Mouse (Mus musculus) thymus, postnatal 0 days (tissue): ENCODE measurements around the gene Pzp. TPM values are rescaled to one million over a fixed set of nuclear protein-coding genes. Genes with fewer than 3 reads are reported as not detected.

Experiments
- DNase-seq: peaks from one replicate; pipeline ENCODE4 v3.0.0-alpha.2; 2015; ENCODE audit warnings: low spot score
- polyA plus RNA-seq: library from polyadenylated mRNA; unstranded; fragments of >200 nt; fragmentation: Nextera tagmentation; extraction: Ambion mirVana; gene quantifications from 2 replicates; pipeline ENCODE4 v1.2.1, GENCODE M21; 2015

Gene Pzp
- not detected in 2 replicates for polyA plus RNA-seq

DNA sequence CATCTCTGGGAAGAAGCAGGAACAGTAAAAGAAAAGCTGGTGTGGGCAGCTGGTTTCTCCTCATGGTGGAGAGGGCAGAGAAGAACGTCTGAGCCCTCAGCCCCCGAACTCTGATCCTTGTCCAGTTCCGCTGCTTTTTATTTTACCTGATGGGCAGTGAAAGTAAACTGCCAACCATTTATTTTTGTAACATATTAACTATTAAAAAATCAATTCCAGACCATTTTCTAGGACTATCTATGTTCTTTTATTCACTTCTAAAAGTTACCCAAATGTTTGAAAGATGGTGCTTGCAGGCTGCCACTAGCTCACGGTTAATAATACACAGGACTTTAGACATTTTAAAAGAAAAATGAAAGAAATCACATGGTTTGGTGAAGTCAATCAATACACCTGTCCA lies at the start of gene Pzp:
TSS of gene Pzp (minus strand) at position 120 of the 400 bp plus-strand sequence.
- no peak for DNase-seq

DNA sequence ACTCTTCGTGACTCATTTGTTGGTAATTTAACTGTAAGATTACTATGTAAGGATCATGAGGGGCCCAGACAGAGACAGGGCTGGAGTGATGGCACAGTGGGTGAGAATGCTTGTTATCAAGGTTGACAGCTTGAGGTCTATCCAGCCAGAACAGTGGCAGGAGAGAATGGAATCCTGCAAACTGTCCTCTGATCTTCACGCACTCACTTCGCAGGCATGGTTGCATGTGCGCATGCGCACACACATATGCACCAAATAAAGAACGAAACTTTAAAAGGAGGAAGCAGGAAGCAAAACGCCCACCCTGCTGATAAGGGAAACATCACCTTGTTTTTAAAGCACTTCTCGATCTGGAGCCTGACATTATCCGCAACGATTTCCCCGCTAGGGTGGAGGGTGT lies 40.1 kb upstream of the Pzp start:
- no peak for DNase-seq

DNA sequence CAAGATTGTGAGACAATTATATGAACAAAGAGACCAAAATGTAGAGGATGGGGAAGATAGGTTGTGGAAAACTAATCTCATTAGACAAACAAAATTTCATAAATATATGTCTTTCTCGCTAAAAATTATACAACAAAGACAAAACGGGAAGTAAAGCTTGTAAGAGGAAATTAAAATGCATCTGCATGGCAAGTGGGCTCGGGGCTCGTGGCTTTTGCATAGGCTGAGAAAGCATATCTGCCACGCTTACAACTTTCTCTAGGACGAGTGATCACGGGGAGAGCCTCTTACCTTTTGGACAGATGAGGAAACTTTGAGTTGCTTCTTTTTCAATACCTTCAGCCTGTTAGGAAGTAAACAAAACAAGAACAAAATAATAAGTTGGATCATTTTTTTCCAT lies 27.5 kb upstream of the Pzp start:
- no peak for DNase-seq

DNA sequence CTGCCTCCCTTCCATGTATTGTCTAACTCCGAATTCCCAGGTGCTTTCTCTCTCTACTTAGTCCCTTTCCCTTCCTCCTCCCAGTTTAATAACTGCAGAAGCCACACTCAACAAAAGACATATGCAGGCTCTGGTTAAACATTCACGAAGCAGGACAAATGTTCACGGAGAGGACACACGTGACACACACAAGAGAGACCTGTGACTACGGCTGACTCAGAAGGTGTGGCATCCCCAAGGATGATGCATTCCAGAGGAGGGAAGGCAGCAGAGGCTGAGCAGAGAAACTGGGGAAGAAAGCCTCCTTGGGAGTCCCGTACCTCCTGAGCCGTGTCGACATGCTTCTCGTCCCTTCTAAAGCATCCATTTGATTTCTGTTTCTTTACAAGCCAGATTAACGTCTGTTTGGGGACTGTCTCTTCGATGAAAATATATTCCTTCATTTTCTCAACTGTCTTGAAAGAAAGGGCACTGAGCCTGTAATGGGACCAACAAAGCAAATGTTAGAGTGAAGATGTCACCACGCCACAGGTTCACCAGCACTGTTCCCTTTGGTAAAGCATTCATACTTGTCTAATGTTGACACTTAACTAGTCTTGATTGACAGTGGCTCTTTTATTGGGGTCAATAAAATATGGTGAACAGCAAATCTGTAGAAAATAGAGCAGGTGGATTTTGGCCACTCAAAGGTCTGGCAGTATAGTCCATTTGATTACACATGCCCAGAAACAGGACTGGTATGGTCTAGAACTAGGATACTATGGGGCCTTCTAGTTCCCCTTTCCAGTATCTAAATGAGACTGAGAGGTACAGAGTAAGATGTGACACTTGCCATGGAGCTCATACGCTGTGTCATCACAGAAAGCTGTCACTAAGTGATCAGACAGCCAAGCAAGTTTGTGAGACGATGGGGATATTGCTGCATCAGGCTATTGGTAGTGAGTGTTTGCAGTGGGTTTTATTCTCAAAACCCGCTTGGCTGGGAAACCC lies 23.2 kb upstream of the Pzp start:
- DNase-seq = no peak

DNA sequence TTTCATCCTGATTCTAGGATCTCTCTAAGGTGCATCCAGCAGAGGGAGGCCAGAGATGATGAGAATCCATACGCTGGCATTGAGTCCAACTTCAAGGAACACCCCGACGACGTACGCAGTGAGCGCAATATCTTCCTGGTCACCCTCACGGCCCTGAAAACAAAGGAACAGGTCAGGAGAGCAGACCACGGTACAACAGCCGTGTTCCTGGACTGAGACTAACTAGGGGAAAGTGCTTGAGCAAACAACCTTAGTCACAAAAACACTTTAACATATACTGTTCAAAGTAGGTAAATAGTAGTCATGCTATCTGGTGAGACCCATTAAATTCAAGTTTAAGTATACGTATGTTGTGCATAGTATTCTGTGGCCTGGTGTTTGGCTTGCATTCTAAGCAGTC lies 22.0 kb upstream of the Pzp start:
- no peak for DNase-seq

DNA sequence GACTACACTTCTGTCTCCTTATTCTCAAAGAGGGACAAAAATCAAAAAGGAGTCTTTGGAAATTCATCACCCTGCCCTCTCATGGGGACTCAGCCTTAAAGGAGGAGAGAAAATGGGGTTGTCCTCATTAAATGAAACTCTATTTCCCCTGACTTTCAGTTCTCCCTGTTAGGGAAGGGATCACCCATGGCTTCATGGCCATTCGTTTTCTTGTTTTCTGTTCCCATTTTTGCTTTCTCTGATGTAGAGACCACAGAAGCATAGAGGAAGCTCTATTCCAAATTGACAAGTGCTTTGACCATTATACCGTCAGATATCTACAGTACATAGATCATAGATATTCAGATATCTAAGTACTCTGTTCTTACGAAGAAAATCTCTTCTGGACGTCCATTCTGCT lies 18.9 kb upstream of the Pzp start:
- no peak for DNase-seq

DNA sequence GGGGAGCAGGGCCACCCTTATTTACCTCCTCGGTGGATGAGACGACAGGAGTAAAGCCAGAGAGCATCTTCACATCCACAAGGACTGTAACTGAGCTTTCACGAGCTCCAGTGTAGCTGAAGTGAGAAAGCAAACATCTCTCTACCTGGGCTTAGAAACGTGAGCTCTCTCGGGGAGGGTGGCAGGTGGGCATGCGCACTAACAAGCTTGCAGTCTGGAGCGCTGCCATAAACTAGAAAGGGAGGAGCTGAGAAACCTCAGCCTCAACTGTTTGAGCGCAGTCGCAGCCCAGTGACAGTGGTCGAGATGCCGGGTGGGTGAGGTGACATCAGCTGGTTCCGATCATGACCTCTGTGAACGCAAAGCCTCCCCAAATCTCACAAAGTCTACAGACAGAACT lies 16.7 kb upstream of the Pzp start:
- DNase-seq = no peak

DNA sequence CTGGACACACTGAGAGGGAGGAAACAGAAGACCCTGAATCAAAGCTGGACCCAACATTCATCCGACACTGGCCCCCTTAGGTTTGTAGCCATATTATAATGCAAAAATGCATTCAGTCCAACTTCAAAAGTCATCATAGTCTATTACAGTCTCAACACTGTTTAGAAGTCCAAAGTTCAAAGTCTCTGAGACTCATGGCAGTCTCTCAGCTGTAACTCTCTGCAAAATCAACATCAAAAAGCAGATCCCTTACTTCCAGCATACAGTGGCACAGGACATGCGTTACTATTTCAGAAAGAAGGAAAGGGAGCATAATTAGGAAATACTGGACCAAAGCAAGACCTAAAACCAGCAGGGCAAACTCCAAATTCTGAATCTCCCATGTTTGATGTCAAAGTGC lies 8.7 kb upstream of the Pzp start:
- no peak for DNase-seq

DNA sequence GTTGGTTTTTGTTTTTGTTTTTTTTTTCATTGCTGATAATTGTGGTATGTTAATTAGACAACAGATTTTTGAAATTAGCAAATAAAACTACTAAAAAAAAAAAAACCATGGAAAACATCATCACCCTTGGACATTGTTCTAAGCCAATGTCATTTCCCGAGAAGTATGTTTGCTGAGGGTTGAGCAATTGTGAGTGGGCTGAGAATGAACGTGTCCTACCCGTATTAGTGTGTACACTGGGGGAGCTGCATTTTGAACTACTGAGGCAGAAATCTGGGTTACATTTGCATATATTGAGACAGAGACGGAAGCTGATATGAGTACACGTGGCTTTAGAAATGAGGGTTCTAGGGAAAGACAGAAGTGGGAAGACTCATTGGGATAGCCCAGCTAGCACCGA lies 6.8 kb upstream of the Pzp start:
- DNase-seq = no peak

DNA sequence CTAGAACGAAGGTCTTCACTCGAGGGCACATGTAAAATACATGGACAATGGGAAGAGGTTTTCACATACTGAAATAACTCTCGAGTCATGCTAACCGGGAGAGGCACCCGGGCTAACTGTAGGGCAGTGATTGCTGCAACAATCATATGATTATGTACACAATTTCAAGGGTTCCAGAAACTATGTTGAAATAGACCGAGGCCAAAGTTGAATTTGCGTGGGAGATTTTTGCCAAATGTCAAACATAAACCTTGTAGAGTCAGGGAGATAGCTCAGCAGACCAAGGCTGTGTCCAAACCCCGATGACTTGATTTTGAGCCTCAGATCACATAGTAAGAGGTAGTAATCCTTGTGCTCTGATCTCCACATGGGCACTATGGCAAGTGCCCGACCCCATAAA lies 6.2 kb upstream of the Pzp start:
- no peak for DNase-seq

DNA sequence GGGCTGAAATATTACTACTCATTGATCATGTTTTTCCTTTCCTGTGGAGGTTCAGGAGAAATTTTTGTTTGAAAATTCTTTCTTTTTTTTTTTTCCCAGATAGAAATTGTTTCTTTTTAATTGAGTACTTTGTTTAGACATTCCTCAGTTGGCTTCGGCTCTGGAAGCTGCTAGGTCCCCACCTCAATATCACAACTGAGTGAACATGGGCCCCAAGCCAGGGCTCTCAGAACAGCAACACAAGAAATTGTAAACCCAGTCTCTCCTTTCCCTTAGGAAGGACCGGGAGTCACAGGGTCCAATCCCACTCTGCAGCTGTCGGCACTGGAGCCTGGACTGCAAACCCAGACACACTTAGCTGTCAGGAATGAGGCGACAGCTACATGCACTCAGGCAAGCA lies 2.0 kb upstream of the Pzp start:
- DNase-seq = no peak

DNA sequence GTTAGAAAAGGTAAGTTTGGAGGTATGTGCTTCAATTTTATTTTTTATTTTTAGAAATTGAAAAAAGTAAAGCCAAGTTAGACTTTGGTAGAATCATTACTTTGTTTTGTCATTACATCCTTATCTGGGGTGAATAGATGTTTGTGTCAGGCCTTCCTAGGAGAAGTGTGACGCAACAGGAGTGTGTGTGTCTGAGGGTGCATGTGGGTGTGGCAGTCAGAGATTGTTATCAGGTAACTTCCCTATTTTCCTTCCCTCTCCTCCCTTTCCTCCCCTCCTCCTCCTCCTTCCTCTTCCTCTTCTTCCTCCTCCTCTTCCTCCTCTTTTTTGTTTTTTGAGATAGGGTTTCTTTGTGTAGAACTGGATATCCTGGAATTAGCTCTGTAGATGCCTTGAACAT lies 590 bp upstream of the Pzp start:
- no peak for DNase-seq

DNA sequence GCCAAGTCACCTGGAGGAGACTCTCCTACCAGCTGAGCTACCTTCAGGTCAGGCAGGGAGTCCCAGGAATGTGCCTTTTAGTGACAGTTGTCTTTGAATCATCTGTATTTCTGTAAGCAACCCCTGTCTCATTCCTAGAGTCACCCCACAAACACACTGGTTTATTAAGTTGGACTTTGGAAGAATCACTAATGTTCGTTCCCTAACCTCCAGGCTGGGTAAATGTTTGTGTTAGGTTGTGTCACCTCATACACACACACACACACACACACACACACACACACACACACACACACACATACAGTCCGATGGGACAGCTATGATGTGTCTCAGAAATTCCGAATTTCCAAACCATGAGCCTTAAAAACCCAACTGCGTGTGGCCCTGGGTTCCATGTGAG lies 719 bp downstream of the Pzp start:
- DNase-seq = no peak

DNA sequence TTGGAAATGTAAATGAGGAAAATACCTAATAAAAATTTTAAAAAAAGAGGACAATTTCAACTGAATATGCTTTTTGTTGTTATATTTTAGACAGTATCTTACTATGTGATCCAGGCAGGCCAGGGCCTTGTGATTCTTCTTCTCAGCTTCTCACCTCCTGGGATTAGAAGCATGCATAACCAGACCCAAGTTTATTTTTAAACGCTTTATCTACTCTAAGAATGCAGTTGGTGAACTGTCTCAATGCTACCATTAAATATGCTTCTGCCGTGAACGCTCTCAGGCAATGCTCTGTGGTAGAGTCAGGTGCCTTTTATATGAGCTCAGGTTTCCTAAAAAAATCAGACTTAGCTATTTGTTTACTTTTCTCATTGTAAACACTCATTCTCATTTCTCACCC lies 3.2 kb downstream of the Pzp start:
- DNase-seq = no peak

DNA sequence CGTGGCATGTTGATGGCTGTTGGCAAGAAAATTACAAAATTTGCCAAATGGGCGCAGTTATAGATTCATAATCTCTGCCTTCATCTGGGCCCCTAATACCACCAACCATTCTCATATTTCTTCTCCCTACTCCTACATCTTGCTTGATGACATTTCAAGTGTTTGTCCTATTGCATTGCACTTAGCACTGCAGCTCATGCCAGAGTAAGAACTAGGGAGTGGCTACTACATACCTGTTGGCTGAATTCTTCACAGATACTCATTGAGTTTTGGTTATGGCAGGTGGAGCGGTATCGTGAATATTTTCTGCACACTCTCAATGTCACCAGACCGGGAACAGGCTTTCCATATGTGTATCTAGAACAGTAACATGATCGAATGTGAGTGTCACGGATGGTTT lies 7.4 kb downstream of the Pzp start:
- no peak for DNase-seq

DNA sequence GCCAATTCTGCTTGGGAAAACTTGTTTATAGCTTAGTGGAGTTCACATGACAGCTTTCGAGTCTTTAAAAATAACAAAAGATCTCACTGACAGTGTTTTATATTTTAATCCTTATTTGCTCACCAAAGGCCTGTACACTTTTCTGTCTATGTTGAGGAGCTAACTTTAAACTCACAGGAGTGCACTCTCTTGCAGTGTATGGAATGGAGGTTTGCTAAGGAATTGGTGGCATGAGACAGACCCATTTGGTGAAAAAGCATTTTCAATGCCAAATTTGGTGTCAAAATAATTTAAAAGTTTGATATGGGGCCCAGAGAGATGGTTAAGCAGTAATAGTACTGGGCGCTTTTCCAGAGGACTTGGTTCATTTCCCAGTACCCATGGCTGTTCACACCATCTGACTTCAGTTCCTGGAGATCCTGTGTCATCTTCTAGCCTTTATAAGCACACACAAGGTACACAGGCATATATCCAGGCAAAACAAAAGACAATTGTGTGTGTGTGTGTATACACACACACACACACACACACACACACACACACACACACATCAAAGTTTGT lies 20.8 kb downstream of the Pzp start:
- DNase-seq = no peak

DNA sequence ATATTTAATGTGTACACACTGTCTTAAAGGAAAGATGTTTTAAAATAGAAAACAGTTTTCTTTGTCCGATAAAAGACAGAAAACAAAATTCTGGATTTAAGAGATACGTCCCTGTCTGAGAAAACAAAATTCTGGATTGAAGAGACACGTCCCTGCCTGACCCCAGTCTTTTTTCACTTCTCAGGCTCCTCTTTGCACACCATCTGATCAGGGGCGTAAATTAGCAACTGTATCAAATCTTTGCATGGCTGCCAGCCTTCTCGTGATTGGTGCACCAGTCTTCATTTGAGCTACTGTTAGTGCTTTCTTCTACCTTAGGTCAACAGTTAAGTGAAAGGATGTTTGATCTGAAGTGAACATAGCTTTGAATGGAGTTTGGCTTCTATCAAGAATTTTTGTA lies 21.8 kb downstream of the Pzp start:
- DNase-seq = no peak

DNA sequence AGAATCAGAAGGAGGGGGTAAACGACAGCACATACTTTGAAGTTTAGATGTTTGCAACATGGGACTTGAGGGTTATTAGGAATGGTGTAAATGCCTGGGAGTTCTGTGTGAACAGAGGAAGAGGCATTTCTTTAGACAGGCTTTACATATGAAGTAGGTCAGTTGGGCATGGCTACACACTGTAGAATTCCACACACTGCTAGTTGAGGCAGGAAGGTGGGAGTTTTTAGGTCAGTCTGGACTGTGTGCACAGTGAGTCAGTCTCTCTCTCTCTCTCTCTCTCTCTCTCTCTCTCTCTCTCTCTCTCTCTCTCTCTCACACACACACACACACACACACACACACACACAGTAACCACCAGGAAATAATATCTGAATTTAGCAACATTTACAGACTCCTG lies 31.2 kb downstream of the Pzp start:
- no peak for DNase-seq

DNA sequence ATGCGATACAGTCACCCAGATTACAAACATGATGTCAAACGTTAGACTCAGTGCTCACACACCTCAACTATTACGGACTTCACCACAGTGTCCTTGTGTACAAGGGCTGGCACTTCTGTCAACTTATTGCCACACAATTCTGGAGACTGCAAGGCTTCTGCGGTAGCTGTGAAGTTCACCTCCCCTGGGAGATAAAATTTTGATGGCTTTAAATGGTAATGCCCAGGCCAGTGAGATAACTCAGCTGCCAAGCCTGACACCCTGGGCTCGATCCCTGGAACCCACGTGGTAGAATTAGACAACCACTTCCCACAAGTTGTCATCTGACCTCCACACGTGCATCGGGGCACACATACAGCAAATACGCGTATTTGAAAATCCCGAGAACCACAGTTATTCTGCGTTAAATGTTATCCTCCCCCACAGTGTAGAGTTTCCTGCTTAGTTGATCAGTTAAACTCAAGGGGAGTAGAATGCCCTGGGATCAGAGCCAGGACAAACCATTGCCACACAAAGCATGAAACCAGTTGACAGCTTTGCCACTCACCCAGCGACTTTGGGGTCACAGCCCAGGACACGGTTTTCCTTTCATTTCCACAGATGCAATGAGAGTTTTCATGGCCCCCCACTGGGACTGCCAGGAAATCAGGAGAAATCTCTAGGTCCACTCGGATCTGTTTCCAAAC lies 31.7 kb downstream of the Pzp start:
- no peak for DNase-seq

DNA sequence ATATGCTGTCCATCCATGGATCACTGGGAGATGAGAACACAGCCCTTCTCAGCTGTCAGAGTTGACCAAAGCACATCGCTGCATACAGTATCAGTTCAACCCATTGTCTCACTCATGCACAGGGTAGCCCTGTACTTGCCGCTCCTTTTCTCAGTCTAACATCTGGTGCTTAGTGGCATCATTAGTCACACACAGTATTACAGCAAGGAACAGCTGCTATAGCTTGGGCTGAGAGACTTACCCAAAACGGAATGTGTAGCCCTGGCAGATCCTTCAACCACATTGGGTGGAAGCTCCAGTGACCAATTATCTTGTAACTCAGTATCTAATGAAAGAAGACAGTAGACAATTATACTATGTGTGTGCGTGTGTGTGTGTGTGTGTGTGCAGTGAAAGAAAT lies 34.6 kb downstream of the Pzp start:
- no peak for DNase-seq

DNA sequence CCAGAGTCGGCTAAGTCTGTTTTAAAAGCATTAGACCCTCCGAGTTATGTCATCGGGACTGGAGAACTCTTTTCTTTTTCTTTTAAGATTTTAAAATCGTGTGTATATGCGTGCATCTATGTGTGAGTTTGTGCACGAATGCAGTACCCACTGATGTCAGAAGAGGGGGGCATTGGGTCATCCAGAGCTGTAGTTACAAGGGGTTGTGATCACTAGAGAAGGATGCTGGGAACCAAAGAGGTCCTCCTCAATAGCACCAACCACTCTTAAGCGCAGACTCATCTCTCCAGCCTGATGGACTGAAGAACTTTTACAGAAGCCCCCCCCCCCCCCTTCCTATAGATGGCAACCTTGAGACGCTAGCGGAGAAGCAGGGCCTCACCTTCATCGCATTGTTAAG lies 36.4 kb downstream of the Pzp start:
- DNase-seq = no peak

DNA sequence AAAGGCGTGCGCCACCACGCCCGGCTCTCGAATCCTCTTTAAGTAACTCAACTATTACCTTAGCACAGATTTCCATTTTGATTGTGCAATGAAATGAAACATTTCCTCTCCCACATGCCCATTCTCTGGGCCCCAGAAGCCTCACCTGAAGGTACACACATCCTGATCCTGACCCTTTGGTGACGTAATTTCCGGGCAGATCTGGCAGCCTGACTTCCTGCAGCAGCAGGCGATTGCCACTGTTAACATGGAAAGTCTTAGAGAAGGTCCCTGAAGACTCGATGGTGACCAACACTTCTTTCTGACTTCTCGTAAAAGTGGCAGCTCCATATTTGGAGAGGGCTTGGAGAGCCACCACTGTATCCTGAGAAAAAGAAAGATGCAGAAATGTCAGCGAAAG lies 38.8 kb downstream of the Pzp start:
- no peak for DNase-seq
